Mouse (Mus musculus) kidney, embryonic 16.5 days (tissue): ENCODE measurements around the gene Hsf3. TPM values are rescaled to one million over a fixed set of nuclear protein-coding genes. Genes with fewer than 3 reads are reported as not detected.

Source experiments
- ATAC-seq: fragments of 200-750 bp; cut with Nextera tagmentation; 2 replicates; pipeline ENCODE4 v1.8.0; 2017; ENCODE audit warnings: moderate TSS enrichment; ENCODE audit not compliant: low FRiP score, low TSS enrichment
- H3K27ac ChIP-seq: fragments of 300-500 bp; sonication (generic); 2 replicates; pipeline ENCODE4 v1.5.1; 2014; ENCODE audit warnings: low read length
- H3K27me3 ChIP-seq: fragments of 300-500 bp; sonication (generic); 2 replicates; pipeline ENCODE4 v1.6.1; 2014; ENCODE audit warnings: low read length, control low read depth, mixed read lengths; ENCODE audit not compliant: insufficient read depth
- H3K36me3 ChIP-seq: fragments of 300-500 bp; sonication (generic); 2 replicates; pipeline ENCODE4 v1.6.1; 2014; ENCODE audit warnings: low read length, control low read depth, mixed read lengths; ENCODE audit not compliant: insufficient read depth
- H3K4me1 ChIP-seq: fragments of 300-500 bp; sonication (generic); 2 replicates; pipeline ENCODE4 v1.6.1; 2014; ENCODE audit warnings: low read length, control low read depth, mixed read lengths; ENCODE audit not compliant: insufficient read depth
- H3K4me2 ChIP-seq: fragments of 300-500 bp; sonication (generic); replicated peaks from 2 replicates; pipeline ENCODE4 v1.6.1; 2014; ENCODE audit warnings: low read depth, low read length
- H3K4me3 ChIP-seq: fragments of 300-500 bp; sonication (generic); 2 replicates; pipeline ENCODE4 v1.5.1; 2014; ENCODE audit warnings: mild to moderate bottlenecking, low read length
- H3K9ac ChIP-seq: fragments of 300-500 bp; sonication (generic); replicated peaks from 2 replicates; pipeline ENCODE4 v1.6.1; 2014; ENCODE audit warnings: low read length
- H3K9me3 ChIP-seq: fragments of 300-500 bp; sonication (generic); 2 replicates; pipeline ENCODE4 v1.6.1; 2016; ENCODE audit warnings: low read length, control low read depth
- polyA plus RNA-seq: library from polyadenylated mRNA; unstranded; fragments of >200 nt; fragmentation: Nextera tagmentation; extraction: Ambion mirVana; gene quantifications from 2 replicates; pipeline ENCODE4 v1.2.1, GENCODE M21; 2015

The Hsf3 gene
- polyA plus RNA-seq, 1 experiment from 2014 or later, result 0.10 TPM

- Histone ChIP-seq H3K27ac (no peak overlapping the region), H3K27me3 (peaks cover 2% of the 10 kb centered on the region; the same call in 1 of the 2 replicates), H3K4me2 (no peak overlapping the region), H3K4me3 (no peak overlapping the region), H3K4me1 (no peaks in the 10 kb centered on the region), H3K36me3 (no peaks in the 10 kb centered on the region), H3K9me3 (no peaks in the 10 kb centered on the region), H3K9ac (no peak overlapping the region)
- ATAC-seq, result no peak
Observed at GRCm38 (mm10) chrX:96256509-96256908, 199.6 kb downstream of the Hsf3 start.

Other genes starting within 250 kb of the Hsf3 start
- not detected in 2 replicates for gene Vsig4, start 162.9 kb downstream of the Hsf3 start, polyA plus RNA-seq
- 28.0 and 30.9 TPM in 2 replicates for gene Heph, start 935 bp downstream of the Hsf3 start, polyA plus RNA-seq